Mouse (Mus musculus) embryonic facial prominence, embryonic 12.5 days (tissue): ENCODE data around the gene Pdia2. TPM values are rescaled to one million over a fixed set of nuclear protein-coding genes. Genes with fewer than 3 reads are reported as not detected.
"Not testable (repeated sequence)": the region's sequence is repeated elsewhere in the genome, so short reads cannot be mapped to it uniquely, and the experiment has no call there.

Experiments
- ATAC-seq: fragments of 200-750 bp; cut with Nextera tagmentation; 2 replicates; pipeline ENCODE4 v1.8.0; 2017; ENCODE audit not compliant: insufficient number of reproducible peaks, insufficient read depth, low FRiP score, low TSS enrichment
- H3K27ac ChIP-seq: fragments of 300-500 bp; sonication (generic); 2 replicates; pipeline ENCODE4 v1.5.1; 2016; ENCODE audit warnings: mild to moderate bottlenecking
- H3K27me3 ChIP-seq: fragments of 300-500 bp; sonication (generic); 2 replicates; pipeline ENCODE4 v1.6.1; 2016; ENCODE audit warnings: mild to moderate bottlenecking, moderate library complexity
- H3K36me3 ChIP-seq: fragments of 300-500 bp; sonication (generic); 2 replicates; pipeline ENCODE4 v1.6.1; 2016; ENCODE audit warnings: mild to moderate bottlenecking
- H3K4me1 ChIP-seq: fragments of 300-500 bp; sonication (generic); 2 replicates; pipeline ENCODE4 v1.6.1; 2016
- H3K4me2 ChIP-seq: fragments of 300-500 bp; sonication (generic); replicated peaks from 2 replicates; pipeline ENCODE4 v1.6.1; 2016; ENCODE audit warnings: mild to moderate bottlenecking, moderate library complexity
- H3K4me3 ChIP-seq: fragments of 300-500 bp; sonication (generic); 2 replicates; pipeline ENCODE4 v1.5.1; 2016; ENCODE audit warnings: mild to moderate bottlenecking
- H3K9ac ChIP-seq: fragments of 300-500 bp; sonication (generic); 2 replicates; pipeline ENCODE4 v1.6.1; 2016; ENCODE audit warnings: mild to moderate bottlenecking, moderate library complexity
- H3K9me3 ChIP-seq: fragments of 300-500 bp; sonication (generic); 2 replicates; pipeline ENCODE4 v1.6.1; 2016; ENCODE audit warnings: mild to moderate bottlenecking, moderate library complexity
- WGBS: fragments of 180-500 bp; shearing (Covaris S2); methylation state at CpG from one replicate; pipeline ENCODE4 v1.1.7; 2016; 5-methylcytosine and 5-hydroxymethylcytosine counted together
- polyA plus RNA-seq: library from polyadenylated mRNA; unstranded; fragments of >200 nt; fragmentation: Nextera tagmentation; extraction: Ambion mirVana; gene quantifications from 2 replicates; pipeline ENCODE4 v1.2.1, GENCODE M21; 2016

Pdia2 gene
- polyA plus RNA-seq, 1 experiment from 2014 or later: 0.61 TPM

GRCm38 (mm10) chr17:26200831-26201705 is 2.2 kb upstream of the Pdia2 start:
- ATAC-seq: 0 out of 2 replicates have a peak, but pooled peaks have one; percentile 41
- Histone ChIP-seq H3K9ac (peak overlapping the region; percentile 60), H3K36me3 (peaks cover 26% of the 10 kb centered on the region), H3K4me1 (peaks cover 28% of the 10 kb centered on the region), H3K4me3 (peak overlapping the region; percentile 51), H3K4me2 (peak overlapping the region; percentile 96), H3K27ac (no peak overlapping the region), H3K9me3 (no peaks in the 10 kb centered on the region), H3K27me3 (peaks cover 66% of the 10 kb centered on the region)
- WGBS: 1% methylated on average over 71 of the region's 92 CpGs

- H3K4me1 ChIP-seq: no peaks in the 10 kb centered on the region
- H3K4me3 ChIP-seq: no peak overlapping the region
- no peak overlapping the region for H3K9ac ChIP-seq
- H3K27ac ChIP-seq: no peak overlapping the region
- no peaks in the 10 kb centered on the region for H3K27me3 ChIP-seq
- ATAC-seq: no peak
- H3K4me2 ChIP-seq: no peak overlapping the region
- no peaks in the 10 kb centered on the region for H3K9me3 ChIP-seq
- H3K36me3 ChIP-seq: peaks cover 96% of the 10 kb centered on the region
- 96% methylated on average over 15 of the region's 15 CpGs for WGBS
These were observed 6.3 kb downstream of the Pdia2 start for GRCm38 (mm10) chr17:26192481-26193190.

GRCm38 (mm10) chr17:26191486-26191885 is 7.4 kb downstream of the Pdia2 start:
- H3K4me1 ChIP-seq, H3K9ac ChIP-seq, H3K27me3 ChIP-seq, H3K4me3 ChIP-seq, ATAC-seq, H3K27ac ChIP-seq, H3K4me2 ChIP-seq, H3K9me3 ChIP-seq: not testable (repeated sequence)
- 90% methylated on average over 7 of the region's 7 CpGs for WGBS
- H3K36me3 ChIP-seq: peaks cover 94% of the 10 kb centered on the region

GRCm38 (mm10) chr17:26188091-26188805 is 10.6 kb downstream of the Pdia2 start:
- H3K27me3 ChIP-seq: no peaks in the 10 kb centered on the region
- ATAC-seq: no peak
- H3K4me2 ChIP-seq: no peak overlapping the region
- no peak overlapping the region for H3K9ac ChIP-seq
- H3K4me1 ChIP-seq: no peaks in the 10 kb centered on the region
- no peak overlapping the region for H3K27ac ChIP-seq
- WGBS: 96% methylated on average over 11 of the region's 11 CpGs
- no peak overlapping the region for H3K4me3 ChIP-seq
- H3K36me3 ChIP-seq: peaks cover 86% of the 10 kb centered on the region
- H3K9me3 ChIP-seq: no peaks in the 10 kb centered on the region

- Histone ChIP-seq H3K36me3 (peaks cover 86% of the 10 kb centered on the region), H3K4me1 (no peaks in the 10 kb centered on the region), H3K9me3 (no peaks in the 10 kb centered on the region), H3K27ac (no peak overlapping the region), H3K4me3 (no peak overlapping the region), H3K27me3 (no peaks in the 10 kb centered on the region), H3K4me2 (no peak overlapping the region), H3K9ac (no peak overlapping the region)
- ATAC-seq: no peak
- 96% methylated on average over 5 of the region's 5 CpGs for WGBS
These were observed 11.3 kb downstream of the Pdia2 start for GRCm38 (mm10) chr17:26187592-26187991.

GRCm38 (mm10) chr17:26181179-26181578 is 17.7 kb downstream of the Pdia2 start:
- no peaks in the 10 kb centered on the region for H3K4me1 ChIP-seq
- H3K9ac ChIP-seq: no peak overlapping the region
- H3K9me3 ChIP-seq: no peaks in the 10 kb centered on the region
- no peak overlapping the region for H3K4me3 ChIP-seq
- no peaks in the 10 kb centered on the region for H3K27me3 ChIP-seq
- H3K36me3 ChIP-seq: peaks cover 49% of the 10 kb centered on the region
- H3K27ac ChIP-seq: no peak overlapping the region
- WGBS: 95% methylated on average over 3 of the region's 3 CpGs
- ATAC-seq: no peak
- H3K4me2 ChIP-seq: no peak overlapping the region

- no peak for ATAC-seq
These were observed 20.3 kb downstream of the Pdia2 start for GRCm38 (mm10) chr17:26178611-26179010.

GRCm38 (mm10) chr17:26175248-26175647 is 23.6 kb downstream of the Pdia2 start:
- not testable (repeated sequence) for H3K9me3 ChIP-seq, H3K27ac ChIP-seq, H3K27me3 ChIP-seq, ATAC-seq, H3K4me2 ChIP-seq, H3K4me3 ChIP-seq, H3K9ac ChIP-seq, H3K4me1 ChIP-seq
- H3K36me3 ChIP-seq: peaks cover 35% of the 10 kb centered on the region
- 90% methylated on average over 2 of the region's 2 CpGs for WGBS

More at GRCm38 (mm10) chr17:26178611-26179010, 20.3 kb downstream of the Pdia2 start:
- Histone ChIP-seq H3K4me3 (no peak overlapping the region), H3K27ac (no peak overlapping the region), H3K36me3 (peaks cover 46% of the 10 kb centered on the region), H3K9ac (no peak overlapping the region), H3K9me3 (no peaks in the 10 kb centered on the region), H3K27me3 (no peaks in the 10 kb centered on the region), H3K4me2 (no peak overlapping the region), H3K4me1 (no peaks in the 10 kb centered on the region)

- no peaks in the 10 kb centered on the region for H3K36me3 ChIP-seq
- no peak overlapping the region for H3K4me3 ChIP-seq
- no peak overlapping the region for H3K27ac ChIP-seq
- no peaks in the 10 kb centered on the region for H3K27me3 ChIP-seq
- WGBS: 93% methylated on average over 2 of the region's 2 CpGs
- H3K4me2 ChIP-seq: no peak overlapping the region
- no peak overlapping the region for H3K9ac ChIP-seq
- H3K9me3 ChIP-seq: no peaks in the 10 kb centered on the region
- no peak for ATAC-seq
- peaks cover 11% of the 10 kb centered on the region for H3K4me1 ChIP-seq
These were observed 30.8 kb downstream of the Pdia2 start for GRCm38 (mm10) chr17:26168039-26168438.

- Histone ChIP-seq H3K4me2 (no peak overlapping the region), H3K4me1 (peaks cover 11% of the 10 kb centered on the region), H3K4me3 (no peak overlapping the region), H3K36me3 (no peaks in the 10 kb centered on the region; the same call in 1 of the 2 replicates), H3K27ac (no peak overlapping the region), H3K27me3 (no peaks in the 10 kb centered on the region), H3K9me3 (no peaks in the 10 kb centered on the region), H3K9ac (no peak overlapping the region)
- 97% methylated on average over 1 of the region's 1 CpGs for WGBS
- ATAC-seq: no peak
These were observed 36.2 kb downstream of the Pdia2 start for GRCm38 (mm10) chr17:26162736-26163135.

GRCm38 (mm10) chr17:26151886-26152630 is 46.8 kb downstream of the Pdia2 start:
- no peak overlapping the region for H3K9ac ChIP-seq
- H3K9me3 ChIP-seq: no peaks in the 10 kb centered on the region
- H3K36me3 ChIP-seq: peaks cover 68% of the 10 kb centered on the region
- no peak overlapping the region for H3K27ac ChIP-seq
- no peak for ATAC-seq
- 85% methylated on average over 2 of the region's 2 CpGs for WGBS
- no peak overlapping the region for H3K4me3 ChIP-seq
- no peak overlapping the region for H3K4me2 ChIP-seq
- no peaks in the 10 kb centered on the region for H3K4me1 ChIP-seq
- no peaks in the 10 kb centered on the region for H3K27me3 ChIP-seq
